In the genomic region with DNA sequence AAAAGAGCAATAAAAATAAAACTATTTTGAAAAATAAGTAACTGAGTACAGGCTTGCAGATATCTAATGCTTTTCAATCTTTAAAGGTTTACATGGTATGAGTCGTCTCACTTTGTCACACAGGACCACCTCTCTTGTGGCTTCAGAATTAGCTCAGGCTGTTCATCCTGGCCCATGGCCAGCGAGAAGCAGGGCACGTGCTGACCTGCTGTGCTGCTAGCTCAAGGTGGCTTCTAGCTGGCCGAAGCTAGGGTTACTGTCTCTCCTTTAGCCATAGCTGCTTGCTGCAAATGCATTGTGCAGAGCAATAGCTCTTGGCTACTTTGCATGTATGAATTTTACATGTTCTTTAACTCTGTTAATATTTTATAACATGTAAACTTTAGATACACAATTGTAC, we compare ENCODE assay signal across 18 mouse cellular contexts. TPM values are rescaled to one million over a fixed set of nuclear protein-coding genes. Genes with fewer than 3 reads are reported as not detected.
A peak's percentile ranks its signal among the peaks of the same experiment; 100 is the strongest.
DNase-seq lines count a peak whose midpoint lies in the region; ATAC-seq and TF ChIP-seq lines count a peak whose summit lies in the region.
"Had no signal": no experiment of that assay in that cellular context is flagged by ENCODE, and none has a peak within 500 bp of the region (broad histone marks: within the 10 kb centered on the region; RNA-seq: fewer than 3 reads in every experiment).

No protein-coding gene starts in this region.

- H3K4me3 ChIP-seq in kidney, adult 2 months (ENCODE audit: insufficient read depth, low read depth, low read length), result no peak overlapping the region
- H3K4me3 ChIP-seq: embryonic facial prominence, embryonic 12.5 days; heart, embryonic 15.5 days; hindbrain, embryonic 15.5 days had no signal

- 60% methylated on average over 4 of the region's 4 CpGs for WGBS in kidney, adult 2 months

- no peak overlapping the region for H3K27ac ChIP-seq in kidney, adult 2 months (ENCODE audit: insufficient read depth, low read depth, low read length)
- H3K27ac ChIP-seq: embryonic facial prominence, embryonic 12.5 days; heart, embryonic 15.5 days; hindbrain, embryonic 15.5 days; macrophage; stomach, postnatal 0 days had no signal

- H3K36me3 ChIP-seq in kidney, adult 2 months (ENCODE audit: control insufficient read depth, insufficient read depth, low read length), result no peaks in the 10 kb centered on the region
- H3K36me3 ChIP-seq: embryonic facial prominence, embryonic 12.5 days; heart, embryonic 15.5 days had no signal

- no peak for ATAC-seq in inflammation-experienced regulatory T-cells, adult 6 months
- no peak for ATAC-seq in frontal cortex, adult (ENCODE audit: low TSS enrichment)
- ATAC-seq: intestine, embryonic 16.5 days; liver, postnatal 0 days; lung, postnatal 0 days; Patski had no signal

- DNase-seq in kidney, postnatal 10 days, result peak; percentile 11
- DNase-seq in kidney, adult 2 months, result no peak
- peak; percentile 41 for DNase-seq in NIH3T3 (ENCODE audit: low read depth)
- peak; percentile 42 to 53 for DNase-seq in cerebellum, adult 18-20 months
- DNase-seq in cerebellum, postnatal 14 days, result peak; percentile 74 to 78
- DNase-seq: adrenal gland, adult 2 months; heart, postnatal 4 days; liver, postnatal 0 days had no signal

- H3K27me3 ChIP-seq in kidney, adult 2 months (replicated peaks; ENCODE audit: control insufficient read depth, insufficient read depth, low read length), result no peaks in the 10 kb centered on the region
- H3K27me3 ChIP-seq: embryonic facial prominence, embryonic 12.5 days; heart, embryonic 15.5 days; hindbrain, embryonic 15.5 days; Patski had no signal

- TF ChIP-seq POLR2A in kidney, adult 2 months (IDR thresholded peaks at IDR 0.05; ENCODE audit: low read depth, low read length), result no peak

- TF ChIP-seq CTCF in kidney, adult 2 months (conservative IDR thresholded peaks at IDR 0.05; ENCODE audit: insufficient read depth, insufficient read length, low read depth, low read length), result no peak

- H3K4me1 ChIP-seq in kidney, adult 2 months (ENCODE audit: control insufficient read depth, insufficient read depth, low read length), result no peaks in the 10 kb centered on the region
- H3K4me1 ChIP-seq: embryonic facial prominence, embryonic 12.5 days; heart, embryonic 15.5 days; hindbrain, embryonic 15.5 days had no signal

RNA-seq across cellular contexts. Expression of gene Kifap3, which starts 42.0 kb away (rescaled TPM):
- polyA plus RNA-seq in kidney, adult 2 months (2012; rRNA removed), result 6.4 and 8.0 TPM in 2 replicates
- polyA plus RNA-seq in inflammation-experienced regulatory T-cells, adult 6 months (2017; shearing (Covaris generic)), result 1 to 10 TPM; 3.2 to 3.4 (median 3.3) TPM
